Mouse (Mus musculus) testis, adult 2 months (tissue): ENCODE measurements around the gene Cfc1. TPM values are rescaled to one million over a fixed set of nuclear protein-coding genes. Genes with fewer than 3 reads are reported as not detected.
A peak's percentile ranks its signal among the peaks of the same experiment; 100 is the strongest.

Source experiments
- H3K27ac ChIP-seq: fragments of 200-500 bp; 2 replicates; pipeline ENCODE4 v1.5.1; 2012; ENCODE audit warnings: low read depth, low read length; ENCODE audit not compliant: control insufficient read depth, insufficient read depth
- H3K27me3 ChIP-seq: fragments of 200-500 bp; 2 replicates; pipeline ENCODE4 v1.6.1; 2012; ENCODE audit warnings: mild to moderate bottlenecking, low read length, moderate library complexity; ENCODE audit not compliant: control insufficient read depth, insufficient read depth
- H3K36me3 ChIP-seq: fragments of 200-500 bp; 2 replicates; pipeline ENCODE4 v1.6.1; 2012; ENCODE audit warnings: mild to moderate bottlenecking, low read length; ENCODE audit not compliant: control insufficient read depth, insufficient read depth
- H3K4me1 ChIP-seq: fragments of 200-500 bp; 2 replicates; pipeline ENCODE4 v1.6.1; 2012; ENCODE audit warnings: low read length; ENCODE audit not compliant: control insufficient read depth, insufficient read depth
- H3K4me3 ChIP-seq: fragments of 200-500 bp; 2 replicates; pipeline ENCODE4 v1.5.1; 2012; ENCODE audit warnings: low read depth, mild to moderate bottlenecking, low read length, moderate library complexity, mixed read lengths; ENCODE audit not compliant: control insufficient read depth
- CTCF ChIP-seq: fragments of 200-500 bp; IDR thresholded peaks from 2 replicates; pipeline ENCODE4 v1.5.1; 2012; ENCODE audit warnings: low read depth, mild to moderate bottlenecking, inconsistent platforms, low read length, moderate library complexity; ENCODE audit not compliant: control insufficient read depth, insufficient read depth, insufficient replicate concordance
- POLR2A ChIP-seq: fragments of 200-500 bp; IDR thresholded peaks from 2 replicates; pipeline ENCODE4 v1.6.1; 2012; ENCODE audit warnings: low read depth, mild to moderate bottlenecking, inconsistent platforms, low read length, moderate library complexity; ENCODE audit not compliant: control insufficient read depth
- polyA plus RNA-seq: library from polyadenylated mRNA; depleted of rRNA; stranded (reverse); fragments of >200 nt; gene quantifications from 2 replicates; pipeline ENCODE4 v1.2.3, GENCODE M21; 2012; rRNA removed

The Cfc1 gene
- polyA plus RNA-seq, 1 experiment, result not detected

DNA sequence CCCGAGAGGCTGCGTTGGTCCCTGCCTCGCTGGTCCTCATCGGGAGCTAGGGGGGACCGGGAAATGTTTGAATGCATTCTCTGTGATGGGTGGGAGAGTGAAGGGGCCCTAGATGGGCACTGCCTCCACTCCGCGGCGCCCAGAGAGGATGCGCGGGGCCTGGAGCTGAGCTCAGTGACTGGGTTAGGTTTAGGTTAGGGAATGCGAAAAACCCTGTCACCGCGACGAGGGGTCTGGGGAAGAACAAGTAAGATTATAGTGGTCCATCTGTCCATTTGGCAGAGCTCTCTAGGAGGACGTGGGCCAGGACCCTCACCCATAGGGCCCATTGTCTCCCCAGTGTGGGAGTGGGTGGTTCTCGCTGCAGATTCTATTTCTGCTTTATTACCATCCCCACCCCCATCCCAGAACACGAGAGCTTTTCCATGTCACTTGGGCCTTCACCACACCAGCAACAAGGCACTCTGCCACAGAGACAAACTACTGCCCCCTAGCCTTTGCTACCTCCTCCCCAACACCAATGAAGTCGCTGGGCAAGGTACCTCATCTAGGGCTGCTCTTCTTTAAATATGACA is 44.4 kb downstream of the Cfc1 start:
- peaks cover 22% of the 10 kb centered on the region for H3K4me1 ChIP-seq
- peak overlapping the region; percentile 91 for H3K4me3 ChIP-seq
- no peak for TF ChIP-seq POLR2A
- no peak for TF ChIP-seq CTCF
- H3K36me3 ChIP-seq, result no peaks in the 10 kb centered on the region
- H3K27ac ChIP-seq, result no peak overlapping the region
- H3K27me3 ChIP-seq, result no peaks in the 10 kb centered on the region

DNA sequence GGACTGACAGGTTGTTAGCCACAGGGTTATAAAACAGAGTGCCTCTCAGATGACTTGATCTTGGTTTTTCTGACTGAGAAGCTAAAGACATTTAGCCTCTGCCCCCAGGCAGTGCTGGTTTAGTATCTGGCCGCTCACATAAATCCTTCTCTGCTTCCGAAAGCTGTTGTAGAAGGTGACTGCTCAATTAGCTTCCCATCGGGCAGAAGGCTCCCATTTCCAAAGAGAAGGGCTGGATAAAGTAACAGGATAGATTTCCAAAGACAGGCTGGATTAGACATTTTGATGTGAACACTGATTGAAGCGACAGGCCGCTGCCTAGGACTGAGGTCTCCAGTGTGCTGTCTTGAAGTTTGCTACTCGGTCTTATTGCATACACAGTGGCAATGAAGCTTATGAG is 46.8 kb downstream of the Cfc1 start:
- H3K4me1 ChIP-seq, result peaks cover 25% of the 10 kb centered on the region
- no peak overlapping the region for H3K27ac ChIP-seq
- no peaks in the 10 kb centered on the region for H3K27me3 ChIP-seq
- TF ChIP-seq CTCF (no peak), POLR2A (no peak)
- H3K4me3 ChIP-seq, result no peak overlapping the region
- no peaks in the 10 kb centered on the region for H3K36me3 ChIP-seq

- no peak overlapping the region for H3K27ac ChIP-seq
- no peaks in the 10 kb centered on the region for H3K27me3 ChIP-seq
- H3K4me3 ChIP-seq, result no peak overlapping the region
- TF ChIP-seq POLR2A (no peak), CTCF (no peak)
- H3K36me3 ChIP-seq, result no peaks in the 10 kb centered on the region
- H3K4me1 ChIP-seq, result peaks cover 19% of the 10 kb centered on the region
Observed at GRCm38 (mm10) chr1:34583821-34584263, 48.4 kb downstream of the Cfc1 start.

DNA sequence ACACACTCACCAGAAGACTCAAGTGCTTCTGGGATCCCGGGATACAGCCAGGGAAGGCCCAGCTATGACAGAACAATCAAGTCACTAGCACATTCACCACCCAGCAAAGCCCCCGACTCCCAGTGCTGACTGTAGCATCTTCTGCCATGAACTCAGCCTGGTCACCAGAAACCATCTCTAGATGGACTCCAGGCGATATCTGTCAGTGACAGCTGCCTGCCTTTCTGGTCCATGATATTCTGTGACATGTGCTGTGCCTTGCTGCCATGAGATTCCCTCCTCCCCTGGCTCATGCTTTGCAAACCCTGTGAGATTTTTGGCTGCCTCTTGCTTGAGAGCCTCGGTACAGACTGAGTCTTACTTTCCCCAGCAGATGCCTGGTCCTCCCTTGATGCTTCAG is 49.3 kb downstream of the Cfc1 start:
- H3K27me3 ChIP-seq, result no peaks in the 10 kb centered on the region
- TF ChIP-seq POLR2A (no peak), CTCF (no peak)
- H3K36me3 ChIP-seq, result no peaks in the 10 kb centered on the region
- peaks cover 10% of the 10 kb centered on the region for H3K4me1 ChIP-seq
- H3K4me3 ChIP-seq, result no peak overlapping the region
- no peak overlapping the region for H3K27ac ChIP-seq

DNA sequence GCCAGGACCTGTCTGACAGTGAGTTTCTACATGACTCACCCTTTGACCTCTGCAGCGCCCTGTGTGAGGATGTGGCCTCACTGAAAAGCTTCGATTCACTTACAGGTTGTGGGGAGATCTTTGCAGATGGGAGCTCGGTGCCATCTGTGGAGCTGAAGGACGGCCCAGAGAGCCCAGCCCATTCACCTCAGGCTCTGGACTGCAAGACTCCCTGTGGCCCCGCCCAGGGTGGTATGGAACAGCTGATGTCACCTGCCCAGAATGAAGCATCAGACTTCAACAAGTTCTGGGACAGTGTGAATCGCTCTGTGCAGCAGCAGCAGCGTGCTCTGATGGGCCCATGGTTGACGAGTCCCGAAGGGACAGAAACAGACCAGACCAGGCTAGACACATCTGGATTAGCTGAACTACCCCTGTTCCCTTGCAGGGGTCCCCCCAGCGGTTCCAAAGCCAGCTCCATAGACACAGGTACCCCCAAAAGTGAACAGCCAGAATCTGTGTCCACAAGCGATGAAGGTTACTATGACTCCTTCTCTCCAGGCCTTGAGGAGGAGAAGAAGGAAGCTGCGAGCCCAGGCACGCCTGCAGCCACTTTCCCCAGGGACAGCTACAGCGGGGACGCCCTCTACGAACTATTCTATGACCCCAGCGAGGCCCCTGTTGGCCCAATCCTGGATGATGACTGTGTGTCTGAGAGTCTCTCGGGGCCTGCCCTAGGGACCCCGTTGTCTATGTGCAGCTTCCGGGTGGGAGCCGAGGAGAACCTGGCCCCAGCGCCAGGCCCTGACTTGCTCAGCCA is 52.0 kb downstream of the Cfc1 start:
- no peaks in the 10 kb centered on the region for H3K36me3 ChIP-seq
- H3K4me3 ChIP-seq, result no peak overlapping the region
- no peaks in the 10 kb centered on the region for H3K27me3 ChIP-seq
- peaks cover 5% of the 10 kb centered on the region; the same call in 1 of the 2 replicates for H3K4me1 ChIP-seq
- no peak overlapping the region for H3K27ac ChIP-seq
- no peak for TF ChIP-seq POLR2A
- TF ChIP-seq CTCF, result no peak

Other genes starting within 250 kb of the Cfc1 start
- 18.0 and 19.8 TPM in 2 replicates for gene Ccdc115, start 96.0 kb upstream of the Cfc1 start, polyA plus RNA-seq
- 24.6 and 28.6 TPM in 2 replicates for gene Imp4, start 95.8 kb upstream of the Cfc1 start, polyA plus RNA-seq
- gene Ptpn18, start 75.9 kb upstream of the Cfc1 start, polyA plus RNA-seq, result 1.9 and 4.1 TPM in 2 replicates
- 715 and 783 TPM in 2 replicates for gene Prss39, start 37.2 kb upstream of the Cfc1 start, polyA plus RNA-seq
- 78.8 and 80.4 TPM in 2 replicates for gene Prss40, start 25.3 kb downstream of the Cfc1 start, polyA plus RNA-seq
- gene Amer3, start 44.0 kb downstream of the Cfc1 start, polyA plus RNA-seq, result 0.31 and 0.43 TPM in 2 replicates